Mouse (Mus musculus): ENCODE data around the gene Sprr1a. TPM values are rescaled to one million over a fixed set of nuclear protein-coding genes. Genes with fewer than 3 reads are reported as not detected.
"Not testable (repeated sequence)": the region's sequence is repeated elsewhere in the genome, so short reads cannot be mapped to it uniquely, and the experiment has no call there.

Sprr1a gene
- polyA plus RNA-seq (2015; fragmentation: Nextera tagmentation; extraction: Ambion mirVana): 152 and 183 TPM in 2 replicates

DNA sequence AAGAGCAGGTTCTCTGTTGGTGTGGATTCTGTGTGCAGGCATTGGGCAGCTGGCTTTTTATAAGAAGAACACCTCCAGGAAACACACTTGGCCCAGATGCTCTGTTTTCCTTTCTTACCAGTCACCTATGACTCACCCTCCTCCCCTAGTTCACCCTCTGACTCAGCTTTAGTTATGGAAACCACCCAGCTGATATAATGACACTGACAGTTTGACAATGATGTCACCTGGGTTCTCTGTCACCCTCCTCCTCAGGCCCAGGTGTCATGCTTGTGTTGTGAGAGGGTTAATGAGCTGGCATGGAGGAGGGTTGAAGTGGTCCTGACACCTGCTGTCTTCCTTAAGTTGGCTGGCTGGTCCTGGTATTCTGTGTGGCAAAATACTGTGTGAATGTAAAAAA, at the start of gene Sprr1a:
TSS of gene Sprr1a (minus strand) at position 33 of the 400 bp plus-strand sequence.
- H3K9ac ChIP-seq: no peak within 1 kb of the TSS
- no peaks in the 10 kb centered on the region for H3K9me3 ChIP-seq
- no peaks in the 10 kb centered on the region for H3K27me3 ChIP-seq
- no peak for ATAC-seq (ENCODE audit: insufficient number of reproducible peaks, low FRiP score, low TSS enrichment, low read depth)
- no peaks in the 10 kb centered on the region for H3K4me1 ChIP-seq
- no peak within 1 kb of the TSS for H3K4me3 ChIP-seq
- no peak within 1 kb of the TSS; the same call in 1 of the 2 replicates for H3K27ac ChIP-seq
- H3K36me3 ChIP-seq: no peaks in the 10 kb centered on the region
- no peak within 1 kb of the TSS for H3K4me2 ChIP-seq

GRCm38 (mm10) chr3:92534411-92534810, 48.7 kb upstream of the Sprr1a start, which contains the start of gene 2310046K23Rik:
2310046K23Rik (minus strand) TSS chr3:92534511.
- 84% methylated on average over 3 of the region's 3 CpGs for WGBS
- no peaks in the 10 kb centered on the region for H3K36me3 ChIP-seq
- H3K27ac ChIP-seq: no peak within 1 kb of the TSS
- H3K4me1 ChIP-seq: no peaks in the 10 kb centered on the region
- no peaks in the 10 kb centered on the region for H3K27me3 ChIP-seq
- H3K4me3 ChIP-seq: no peak within 1 kb of the TSS
- no peak for ATAC-seq (ENCODE audit: insufficient number of reproducible peaks, low FRiP score, low TSS enrichment, low read depth)
- no peaks in the 10 kb centered on the region for H3K9me3 ChIP-seq
- no peak within 1 kb of the TSS for H3K4me2 ChIP-seq
- no peak within 1 kb of the TSS for H3K9ac ChIP-seq

DNA sequence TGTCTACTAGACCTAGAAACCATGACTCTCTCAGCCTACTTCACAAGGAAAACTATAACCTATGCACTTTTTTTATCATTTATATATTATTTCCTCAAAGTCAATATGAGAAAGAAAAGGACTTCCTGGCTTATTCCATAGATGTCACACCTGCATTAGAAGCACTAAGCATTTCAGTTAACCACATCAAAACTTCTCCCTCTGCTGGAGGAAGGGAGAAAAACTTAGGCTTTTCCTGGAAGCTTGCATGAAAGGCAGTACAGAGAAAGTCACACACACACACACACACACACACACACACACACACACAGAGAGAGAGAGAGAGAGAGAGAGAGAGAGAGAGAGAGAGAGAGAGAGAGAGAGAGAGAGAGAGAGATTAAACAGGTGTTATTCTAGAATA, 26.6 kb upstream of the Sprr1a start:
- no peaks in the 10 kb centered on the region for H3K36me3 ChIP-seq
- H3K4me1 ChIP-seq: no peaks in the 10 kb centered on the region
- H3K27ac ChIP-seq: no peak overlapping the region
- no peak overlapping the region for H3K4me3 ChIP-seq
- H3K4me2 ChIP-seq: no peak overlapping the region
- no peak for ATAC-seq (ENCODE audit: insufficient number of reproducible peaks, low FRiP score, low TSS enrichment, low read depth)
- H3K9me3 ChIP-seq: no peaks in the 10 kb centered on the region
- no peak overlapping the region for H3K9ac ChIP-seq
- H3K27me3 ChIP-seq: no peaks in the 10 kb centered on the region

DNA sequence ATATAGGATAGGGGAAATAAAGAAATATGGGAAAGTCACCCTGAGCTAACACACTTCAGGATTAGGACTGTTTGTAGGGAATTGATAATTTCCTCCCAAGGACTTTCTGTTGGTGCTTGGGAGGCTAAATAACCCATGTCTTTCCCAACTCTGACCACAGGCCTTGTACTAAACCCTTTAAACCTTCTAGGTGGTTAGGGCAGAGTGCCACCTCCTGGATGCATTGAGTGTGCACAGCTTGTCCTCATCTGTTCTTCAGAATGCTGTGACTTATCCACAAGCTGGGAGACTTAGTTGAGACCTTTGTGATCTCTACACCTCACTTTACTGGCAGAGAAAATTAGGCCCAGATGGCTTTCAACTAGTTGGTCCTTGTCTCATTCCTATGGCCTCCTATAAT, 25.1 kb upstream of the Sprr1a start:
- no peak overlapping the region for H3K4me2 ChIP-seq
- ATAC-seq (ENCODE audit: insufficient number of reproducible peaks, low FRiP score, low TSS enrichment, low read depth): no peak
- H3K27me3 ChIP-seq: no peaks in the 10 kb centered on the region
- H3K4me1 ChIP-seq: no peaks in the 10 kb centered on the region
- H3K9me3 ChIP-seq: no peaks in the 10 kb centered on the region
- no peak overlapping the region for H3K4me3 ChIP-seq
- H3K36me3 ChIP-seq: no peaks in the 10 kb centered on the region
- no peak overlapping the region for H3K9ac ChIP-seq
- H3K27ac ChIP-seq: no peak overlapping the region

GRCm38 (mm10) chr3:92508185-92508584, 22.5 kb upstream of the Sprr1a start:
- H3K4me2 ChIP-seq: no peak overlapping the region
- H3K4me1 ChIP-seq: no peaks in the 10 kb centered on the region
- no peaks in the 10 kb centered on the region for H3K9me3 ChIP-seq
- H3K36me3 ChIP-seq: no peaks in the 10 kb centered on the region
- ATAC-seq (ENCODE audit: insufficient number of reproducible peaks, low FRiP score, low TSS enrichment, low read depth): no peak
- H3K4me3 ChIP-seq: no peak overlapping the region
- H3K27ac ChIP-seq: no peak overlapping the region
- 80% methylated on average over 1 of the region's 1 CpGs for WGBS
- no peak overlapping the region for H3K9ac ChIP-seq
- H3K27me3 ChIP-seq: no peaks in the 10 kb centered on the region

GRCm38 (mm10) chr3:92503528-92503927, 17.8 kb upstream of the Sprr1a start:
- Histone ChIP-seq H3K27ac (no peak overlapping the region), H3K9me3 (no peaks in the 10 kb centered on the region), H3K27me3 (no peaks in the 10 kb centered on the region), H3K36me3 (no peaks in the 10 kb centered on the region), H3K9ac (no peak overlapping the region), H3K4me2 (no peak overlapping the region), H3K4me3 (no peak overlapping the region), H3K4me1 (no peaks in the 10 kb centered on the region)
- no peak for ATAC-seq (ENCODE audit: insufficient number of reproducible peaks, low FRiP score, low TSS enrichment, low read depth)

DNA sequence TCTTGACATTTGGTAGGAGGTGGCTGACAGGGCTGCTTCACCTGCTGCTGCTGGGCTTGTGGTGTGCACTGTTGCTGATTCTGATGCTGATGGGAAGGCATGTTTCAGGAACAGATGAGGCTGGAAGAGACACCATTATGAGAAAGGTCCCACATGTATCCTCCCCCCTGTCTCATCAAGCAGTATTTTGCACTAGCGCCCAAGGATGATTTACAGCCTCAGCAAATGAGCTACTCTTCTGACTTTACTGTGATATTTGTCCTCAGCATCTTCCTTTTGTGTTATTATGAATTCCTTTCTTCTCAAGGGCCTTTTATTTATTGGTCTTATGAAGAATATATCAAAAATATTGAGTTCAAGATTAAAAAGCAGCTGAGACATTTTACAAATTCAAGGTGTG, 14.7 kb upstream of the Sprr1a start, which contains the start of gene Sprr4:
TSS of gene Sprr4 (minus strand) at position 101 of the 400 bp plus-strand sequence.
- H3K27ac ChIP-seq: no peak within 1 kb of the TSS
- ATAC-seq (ENCODE audit: insufficient number of reproducible peaks, low FRiP score, low TSS enrichment, low read depth): no peak
- H3K36me3 ChIP-seq: no peaks in the 10 kb centered on the region
- H3K27me3 ChIP-seq: no peaks in the 10 kb centered on the region
- no peak within 1 kb of the TSS for H3K9ac ChIP-seq
- H3K4me1 ChIP-seq: no peaks in the 10 kb centered on the region
- WGBS: 88% methylated on average over 1 of the region's 1 CpGs
- H3K4me3 ChIP-seq: no peak within 1 kb of the TSS
- H3K4me2 ChIP-seq: no peak within 1 kb of the TSS
- H3K9me3 ChIP-seq: no peaks in the 10 kb centered on the region

DNA sequence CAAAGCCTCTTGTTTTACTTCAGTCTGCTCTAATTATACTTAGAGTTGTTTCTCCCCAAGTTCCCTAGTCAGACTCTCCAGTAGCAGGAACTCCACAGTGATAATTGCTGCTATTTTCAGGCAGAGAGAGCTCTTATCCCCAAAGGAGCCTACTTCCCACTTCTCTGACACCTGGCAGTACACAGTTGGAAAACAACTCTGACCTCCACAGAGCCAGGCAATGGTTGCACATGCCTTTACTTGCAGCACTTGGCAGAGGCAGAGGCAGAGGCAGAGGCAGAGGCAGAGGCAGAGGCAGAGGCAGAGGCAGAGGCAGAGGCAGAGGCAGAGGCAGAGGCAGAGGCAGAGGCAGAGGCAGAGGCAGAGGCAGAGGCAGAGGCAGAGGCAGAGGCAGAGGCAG, 4.6 kb upstream of the Sprr1a start:
- H3K4me3 ChIP-seq; H3K27me3 ChIP-seq; H3K4me2 ChIP-seq; ATAC-seq (ENCODE audit: insufficient number of reproducible peaks, low FRiP score, low TSS enrichment, low read depth); H3K9me3 ChIP-seq; H3K36me3 ChIP-seq; H3K27ac ChIP-seq; H3K9ac ChIP-seq; H3K4me1 ChIP-seq: not testable (repeated sequence)

DNA sequence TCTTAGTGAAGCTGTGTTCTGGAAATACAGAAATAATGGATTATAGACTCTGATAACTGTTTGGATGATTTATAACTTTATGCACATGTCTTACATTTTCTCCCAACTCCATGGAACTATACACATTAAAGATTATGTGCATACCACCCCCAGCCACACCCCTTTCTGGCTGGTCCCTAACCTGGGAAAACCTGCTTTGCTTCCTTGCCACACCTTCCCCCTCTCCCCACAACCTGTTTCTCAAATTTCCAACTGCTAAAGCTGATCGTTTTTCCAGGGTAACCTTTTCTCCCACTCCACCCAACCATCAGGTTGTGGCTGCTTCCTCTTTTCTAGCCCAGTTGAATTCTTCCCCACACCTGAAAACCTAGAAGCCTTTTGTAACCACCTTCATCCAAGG, 612 bp upstream of the Sprr1a start:
- H3K4me2 ChIP-seq: no peak overlapping the region
- no peak for ATAC-seq (ENCODE audit: insufficient number of reproducible peaks, low FRiP score, low TSS enrichment, low read depth)
- 35% methylated on average over 1 of the region's 1 CpGs for WGBS
- no peak overlapping the region; the same call in 1 of the 2 replicates for H3K27ac ChIP-seq
- no peaks in the 10 kb centered on the region for H3K36me3 ChIP-seq
- H3K9ac ChIP-seq: no peak overlapping the region
- no peaks in the 10 kb centered on the region for H3K4me1 ChIP-seq
- no peaks in the 10 kb centered on the region for H3K9me3 ChIP-seq
- H3K4me3 ChIP-seq: no peak overlapping the region
- H3K27me3 ChIP-seq: no peaks in the 10 kb centered on the region

DNA sequence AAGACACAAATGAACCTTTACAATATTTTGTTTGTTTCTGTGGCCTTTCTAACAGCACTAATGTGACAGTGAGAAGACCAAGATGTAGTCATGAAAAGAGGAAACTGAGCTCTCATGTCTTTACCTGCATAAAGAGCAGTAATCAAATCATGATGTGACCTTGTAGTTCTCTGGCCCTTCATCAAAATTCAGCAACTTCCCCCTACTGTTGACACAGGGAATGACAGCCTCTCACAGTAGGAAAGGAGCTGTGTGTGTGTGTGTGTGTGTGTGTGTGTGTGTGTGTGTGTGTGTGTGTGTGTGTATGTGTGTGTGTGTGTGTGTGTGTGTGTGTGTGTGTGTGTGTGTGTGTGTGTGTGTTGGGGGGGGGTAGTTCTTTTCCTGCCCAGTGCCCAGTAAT, 4.4 kb downstream of the Sprr1a start:
- not testable (repeated sequence) for H3K36me3 ChIP-seq; H3K4me1 ChIP-seq; ATAC-seq (ENCODE audit: insufficient number of reproducible peaks, low FRiP score, low TSS enrichment, low read depth)

GRCm38 (mm10) chr3:92470111-92470510, 15.6 kb downstream of the Sprr1a start:
- no peak for ATAC-seq (ENCODE audit: insufficient number of reproducible peaks, low FRiP score, low TSS enrichment, low read depth)
- H3K4me1 ChIP-seq: no peaks in the 10 kb centered on the region
- WGBS: 90% methylated on average over 2 of the region's 2 CpGs

More for the DNA sequence above, 4.4 kb downstream of the Sprr1a start:
- H3K9ac ChIP-seq, H3K27ac ChIP-seq, H3K4me3 ChIP-seq, H3K9me3 ChIP-seq, H3K4me2 ChIP-seq, H3K27me3 ChIP-seq: not testable (repeated sequence)

DNA sequence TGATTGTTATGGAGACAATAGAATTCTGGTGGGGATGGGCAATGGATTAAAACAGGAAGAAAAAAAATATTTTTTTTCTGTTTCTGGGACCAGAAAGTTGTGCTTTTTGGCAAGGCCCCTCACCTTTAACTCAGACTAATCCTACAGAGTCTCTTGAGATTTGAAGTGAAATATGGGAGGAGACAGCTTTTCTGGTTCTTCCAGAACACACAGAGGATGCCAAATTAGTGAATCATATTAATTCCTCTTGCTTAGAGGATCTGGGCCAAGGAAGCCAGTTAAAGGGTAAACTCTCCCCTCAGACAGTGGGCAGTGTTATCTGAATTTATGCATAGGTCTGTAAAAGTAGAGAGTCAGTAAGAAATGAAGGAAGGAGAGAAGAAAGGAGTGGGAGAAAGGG, 18.3 kb downstream of the Sprr1a start:
- ATAC-seq (ENCODE audit: insufficient number of reproducible peaks, low FRiP score, low TSS enrichment, low read depth): no peak
- Histone ChIP-seq H3K9me3 (no peaks in the 10 kb centered on the region), H3K9ac (no peak overlapping the region), H3K4me1 (no peaks in the 10 kb centered on the region), H3K27ac (no peak overlapping the region), H3K4me2 (no peak overlapping the region), H3K27me3 (no peaks in the 10 kb centered on the region), H3K4me3 (no peak overlapping the region), H3K36me3 (no peaks in the 10 kb centered on the region)

More at GRCm38 (mm10) chr3:92470111-92470510, 15.6 kb downstream of the Sprr1a start:
- Histone ChIP-seq H3K9me3 (no peaks in the 10 kb centered on the region), H3K27me3 (no peaks in the 10 kb centered on the region), H3K9ac (no peak overlapping the region), H3K4me3 (no peak overlapping the region), H3K36me3 (no peaks in the 10 kb centered on the region), H3K27ac (no peak overlapping the region), H3K4me2 (no peak overlapping the region)

DNA sequence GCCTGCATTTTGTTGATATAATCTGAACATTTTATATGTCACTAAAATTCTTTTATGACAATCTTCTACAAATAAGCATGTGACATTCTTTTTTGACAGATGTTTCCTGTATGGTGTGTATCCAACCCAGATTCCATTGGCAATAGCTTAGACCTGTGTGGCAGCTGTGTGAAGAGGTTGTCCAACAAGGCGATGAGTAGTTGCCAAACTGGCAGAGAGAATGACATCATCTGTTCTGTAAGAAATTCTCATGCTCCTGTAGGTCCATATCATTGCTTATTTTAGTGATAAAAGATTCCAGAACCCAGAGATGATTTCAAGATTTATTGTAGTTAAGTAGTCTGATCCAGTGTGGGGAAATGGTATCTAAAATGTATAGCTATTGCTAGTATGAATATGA, 19.1 kb downstream of the Sprr1a start:
- ATAC-seq (ENCODE audit: insufficient number of reproducible peaks, low FRiP score, low TSS enrichment, low read depth): no peak
- WGBS: 67% methylated on average over 1 of the region's 1 CpGs

More for the DNA sequence above, 19.1 kb downstream of the Sprr1a start:
- no peaks in the 10 kb centered on the region for H3K27me3 ChIP-seq
- H3K9ac ChIP-seq: no peak overlapping the region
- no peak overlapping the region for H3K4me3 ChIP-seq
- no peaks in the 10 kb centered on the region for H3K9me3 ChIP-seq
- H3K27ac ChIP-seq: no peak overlapping the region
- H3K4me2 ChIP-seq: no peak overlapping the region
- no peaks in the 10 kb centered on the region for H3K4me1 ChIP-seq
- H3K36me3 ChIP-seq: no peaks in the 10 kb centered on the region
